Mouse (Mus musculus) heart, embryonic 14.5 days (tissue): Measurements from ENCODE around the gene Kcnmb4. TPM values are rescaled to one million over a fixed set of nuclear protein-coding genes. Genes with fewer than 3 reads are reported as not detected.

Source experiments
- ATAC-seq: fragments of 200-750 bp; cut with Nextera tagmentation; 2 replicates; pipeline ENCODE4 v1.8.0; 2017; ENCODE audit warnings: low read depth, moderate TSS enrichment; ENCODE audit not compliant: insufficient number of reproducible peaks, insufficient read depth, low FRiP score
- H3K27ac ChIP-seq, 2 experiments: fragments of 200-500 bp in 1 of 2; fragments of 300-500 bp in 1 of 2; sonication (generic) in 1 of 2; replicated peaks in 1 of 2; 2 replicates each; pipeline ENCODE4 v1.5.1; 2012 to 2014; ENCODE audit warnings: low read depth in 2 of 2, low read length in 2 of 2, control low read depth in 1 of 2, mild to moderate bottlenecking in 1 of 2, mixed read lengths in 1 of 2; ENCODE audit not compliant: control insufficient read depth in 1 of 2, insufficient read depth in 1 of 2
- H3K27me3 ChIP-seq: fragments of 300-500 bp; sonication (generic); 2 replicates; pipeline ENCODE4 v1.6.1; 2014; ENCODE audit warnings: mild to moderate bottlenecking, low read length, control low read depth; ENCODE audit not compliant: control insufficient read depth, insufficient read depth
- H3K36me3 ChIP-seq: fragments of 300-500 bp; sonication (generic); 2 replicates; pipeline ENCODE4 v1.6.1; 2014; ENCODE audit warnings: mild to moderate bottlenecking, control low read depth, low read length, mixed read lengths; ENCODE audit not compliant: control insufficient read depth, insufficient read depth
- H3K4me1 ChIP-seq, 2 experiments: fragments of 200-500 bp in 1 of 2; fragments of 300-500 bp in 1 of 2; sonication (generic) in 1 of 2; 2 replicates each; pipeline ENCODE4 v1.6.1; 2012 to 2014; ENCODE audit warnings: low read length in 2 of 2, control low read depth in 1 of 2, mixed read lengths in 1 of 2; ENCODE audit not compliant: control insufficient read depth in 2 of 2, insufficient read depth in 2 of 2
- H3K4me2 ChIP-seq: fragments of 300-500 bp; sonication (generic); 2 replicates; pipeline ENCODE4 v1.6.1; 2014; ENCODE audit warnings: mild to moderate bottlenecking, low read length
- H3K4me3 ChIP-seq, 2 experiments: fragments of 200-500 bp in 1 of 2; fragments of 300-500 bp in 1 of 2; sonication (generic) in 1 of 2; 2 replicates each; pipeline ENCODE4 v1.5.1; 2012 to 2014; ENCODE audit warnings: low read length in 2 of 2, mild to moderate bottlenecking in 2 of 2, control low read depth in 1 of 2, low read depth in 1 of 2, moderate library complexity in 1 of 2; ENCODE audit not compliant: control insufficient read depth in 1 of 2, insufficient read depth in 1 of 2
- H3K9ac ChIP-seq: fragments of 300-500 bp; sonication (generic); 2 replicates; pipeline ENCODE4 v1.6.1; 2014; ENCODE audit warnings: mild to moderate bottlenecking, low read length
- H3K9me3 ChIP-seq: fragments of 300-500 bp; sonication (generic); 2 replicates; pipeline ENCODE4 v1.6.1; 2016; ENCODE audit warnings: low read length, control low read depth; ENCODE audit not compliant: control insufficient read depth
- WGBS: fragments of 180-500 bp; shearing (Covaris S2); extraction: QIAGEN DNeasy Blood & Tissue Kit; methylation state at CpG from one replicate; pipeline ENCODE4 v1.1.7; 2014; 5-methylcytosine and 5-hydroxymethylcytosine counted together
- polyA plus RNA-seq: library from polyadenylated mRNA; unstranded; fragments of >200 nt; fragmentation: Nextera tagmentation; extraction: Ambion mirVana; gene quantifications from 2 replicates; pipeline ENCODE4 v1.2.1, GENCODE M21; 2014

Gene Kcnmb4
- polyA plus RNA-seq, 1 experiment from 2014 or later: 5.9 TPM

DNA sequence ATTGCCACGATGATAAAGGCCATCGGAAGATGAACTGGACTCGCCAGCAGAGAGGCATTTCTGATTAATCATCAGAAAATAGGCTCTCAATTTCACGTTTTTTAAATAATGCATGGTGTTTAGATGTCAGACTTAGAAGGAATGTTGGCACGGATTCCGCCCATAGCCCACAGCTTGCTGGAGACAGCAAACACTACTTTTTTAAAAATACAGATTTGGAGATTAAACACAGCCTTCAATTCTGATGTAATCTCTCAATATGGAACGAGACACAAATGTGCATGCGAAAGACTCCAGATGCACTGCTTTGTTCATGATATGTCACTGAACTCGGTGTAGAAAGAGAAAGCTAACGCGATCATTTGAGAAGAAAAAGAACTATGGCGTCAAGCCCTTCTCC lies 38.2 kb downstream of the Kcnmb4 start:
- no peak overlapping the region for H3K4me3 ChIP-seq
- WGBS: 92% methylated on average over 12 of the region's 12 CpGs
- peaks cover 11% of the 10 kb centered on the region for H3K9me3 ChIP-seq
- H3K27me3 ChIP-seq: no peaks in the 10 kb centered on the region
- H3K4me2 ChIP-seq: no peak overlapping the region
- ATAC-seq: no peak
- no peaks in the 10 kb centered on the region for H3K36me3 ChIP-seq
- H3K9ac ChIP-seq: no peak overlapping the region
- no peak overlapping the region for H3K27ac ChIP-seq
- H3K4me1 ChIP-seq: peaks cover 0 to 3% of the 10 kb centered on the region in 2 experiments; a peak in 1 of 4 replicates

DNA sequence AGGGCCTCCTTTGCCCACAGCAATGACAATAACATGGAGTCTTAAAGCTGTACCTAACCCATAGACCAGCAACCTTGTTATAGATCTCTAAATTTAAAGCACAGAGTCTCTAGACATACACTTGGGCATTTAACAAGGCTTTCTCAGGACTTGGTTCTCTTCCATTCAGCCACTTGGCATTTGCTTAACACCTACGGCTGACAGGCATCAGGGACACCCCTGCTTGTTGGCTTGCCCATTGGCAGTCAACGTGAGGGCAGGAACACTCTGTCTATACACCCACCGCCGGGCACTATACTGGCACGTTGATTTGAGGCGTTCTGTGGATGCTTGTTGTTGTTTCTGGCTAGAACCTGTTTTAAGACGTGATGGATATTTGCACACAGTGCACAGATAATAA lies 41.3 kb downstream of the Kcnmb4 start:
- WGBS: 82% methylated on average over 7 of the region's 7 CpGs
- Histone ChIP-seq H3K27me3 (no peaks in the 10 kb centered on the region), H3K4me1 (no peaks in the 10 kb centered on the region), H3K27ac (no peak overlapping the region), H3K36me3 (no peaks in the 10 kb centered on the region), H3K9me3 (0 out of 2 replicates have a peak, but pooled peaks cover 3% of the 10 kb centered on the region), H3K9ac (no peak overlapping the region), H3K4me2 (no peak overlapping the region), H3K4me3 (no peak overlapping the region)
- ATAC-seq: no peak

- ATAC-seq: no peak
- Histone ChIP-seq H3K4me3 (no peak overlapping the region), H3K36me3 (no peaks in the 10 kb centered on the region), H3K27ac (no peak overlapping the region), H3K4me1 (no peaks in the 10 kb centered on the region), H3K27me3 (no peaks in the 10 kb centered on the region), H3K4me2 (no peak overlapping the region), H3K9ac (no peak overlapping the region), H3K9me3 (0 out of 2 replicates have a peak, but pooled peaks cover 7% of the 10 kb centered on the region)
- 91% methylated on average over 26 of the region's 26 CpGs for WGBS
These were observed 45.5 kb downstream of the Kcnmb4 start for GRCm38 (mm10) chr10:116428026-116428780.

DNA sequence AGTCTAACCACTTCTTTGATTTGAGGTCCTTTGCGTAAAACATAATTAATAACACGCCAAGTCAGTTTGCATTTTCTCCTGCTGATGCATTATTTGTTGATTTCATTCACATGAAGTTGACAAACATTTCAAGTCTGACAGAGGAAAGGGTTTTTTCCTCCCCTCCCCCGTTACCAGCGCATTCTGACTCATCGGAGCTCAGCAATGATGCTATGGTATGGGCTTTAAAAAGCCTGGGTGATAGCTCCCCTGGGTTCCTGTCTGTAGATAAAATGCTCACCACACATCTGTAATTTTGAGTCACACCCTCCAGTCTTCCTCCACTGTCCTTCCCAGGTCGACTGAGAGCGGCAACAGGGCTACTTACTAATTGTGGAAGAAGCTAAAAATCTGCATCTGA lies 47.5 kb downstream of the Kcnmb4 start:
- Histone ChIP-seq H3K4me3 (no peak overlapping the region), H3K36me3 (no peaks in the 10 kb centered on the region), H3K9ac (no peak overlapping the region), H3K4me2 (no peak overlapping the region), H3K27ac (no peak overlapping the region), H3K4me1 (no peaks in the 10 kb centered on the region), H3K27me3 (no peaks in the 10 kb centered on the region), H3K9me3 (0 out of 2 replicates have a peak, but pooled peaks cover 7% of the 10 kb centered on the region)
- no peak for ATAC-seq
- WGBS: 61% methylated on average over 7 of the region's 7 CpGs

GRCm38 (mm10) chr10:116424921-116425320 lies 48.8 kb downstream of the Kcnmb4 start:
- Histone ChIP-seq H3K4me2 (no peak overlapping the region), H3K27me3 (no peaks in the 10 kb centered on the region), H3K9ac (no peak overlapping the region), H3K4me1 (no peaks in the 10 kb centered on the region), H3K4me3 (no peak overlapping the region), H3K36me3 (no peaks in the 10 kb centered on the region), H3K9me3 (0 out of 2 replicates have a peak, but pooled peaks cover 7% of the 10 kb centered on the region), H3K27ac (no peak overlapping the region)
- WGBS: 86% methylated on average over 6 of the region's 6 CpGs
- ATAC-seq: no peak

- WGBS: 83% methylated on average over 2 of the region's 2 CpGs
- 0 out of 2 replicates have a peak, but pooled peaks cover 4% of the 10 kb centered on the region for H3K9me3 ChIP-seq
- H3K27me3 ChIP-seq: no peaks in the 10 kb centered on the region
- H3K4me2 ChIP-seq: no peak overlapping the region
- H3K4me1 ChIP-seq: peaks cover 0 to 2% of the 10 kb centered on the region in 2 experiments; a peak in 1 of 4 replicates
- no peak for ATAC-seq
- no peak overlapping the region for H3K9ac ChIP-seq
- H3K4me3 ChIP-seq: no peak overlapping the region
- no peak overlapping the region for H3K27ac ChIP-seq
- no peaks in the 10 kb centered on the region for H3K36me3 ChIP-seq
These were observed 51.1 kb downstream of the Kcnmb4 start for GRCm38 (mm10) chr10:116422551-116422950.

- Histone ChIP-seq H3K4me2 (no peak overlapping the region), H3K4me1 (peaks cover 0 to 2% of the 10 kb centered on the region in 2 experiments; a peak in 1 of 4 replicates), H3K9me3 (0 out of 2 replicates have a peak, but pooled peaks cover 4% of the 10 kb centered on the region), H3K9ac (no peak overlapping the region), H3K27ac (no peak overlapping the region), H3K4me3 (no peak overlapping the region), H3K27me3 (no peaks in the 10 kb centered on the region), H3K36me3 (no peaks in the 10 kb centered on the region)
- no peak for ATAC-seq
- WGBS: 78% methylated on average over 6 of the region's 6 CpGs
These were observed 52.7 kb downstream of the Kcnmb4 start for GRCm38 (mm10) chr10:116420976-116421375.
